Mouse (Mus musculus) testis, adult 2 months (tissue): Measurements from ENCODE around the gene Tmem95.

Source experiments
- CTCF ChIP-seq: fragments of 200-500 bp; IDR thresholded peaks from 2 replicates; pipeline ENCODE4 v1.5.1; 2012; ENCODE audit warnings: low read depth, mild to moderate bottlenecking, inconsistent platforms, low read length, moderate library complexity; ENCODE audit not compliant: control insufficient read depth, insufficient read depth, insufficient replicate concordance
- POLR2A ChIP-seq: fragments of 200-500 bp; IDR thresholded peaks from 2 replicates; pipeline ENCODE4 v1.6.1; 2012; ENCODE audit warnings: low read depth, mild to moderate bottlenecking, inconsistent platforms, low read length, moderate library complexity; ENCODE audit not compliant: control insufficient read depth

GRCm38 (mm10) chr11:69908645-69909044, 30.8 kb upstream of the Tmem95 start:
- TF ChIP-seq POLR2A (no peak), CTCF (no peak)
